Mouse (Mus musculus): ENCODE measurements around the gene Gm8206. TPM values are rescaled to one million over a fixed set of nuclear protein-coding genes. Genes with fewer than 3 reads are reported as not detected.
A peak's percentile ranks its signal among the peaks of the same experiment; 100 is the strongest.
"Not testable (repeated sequence)": the region's sequence is repeated elsewhere in the genome, so short reads cannot be mapped to it uniquely, and the experiment has no call there.

The Gm8206 gene
- polyA plus RNA-seq (2012; rRNA removed), result 0.35 and 0.44 TPM in 2 replicates

DNA sequence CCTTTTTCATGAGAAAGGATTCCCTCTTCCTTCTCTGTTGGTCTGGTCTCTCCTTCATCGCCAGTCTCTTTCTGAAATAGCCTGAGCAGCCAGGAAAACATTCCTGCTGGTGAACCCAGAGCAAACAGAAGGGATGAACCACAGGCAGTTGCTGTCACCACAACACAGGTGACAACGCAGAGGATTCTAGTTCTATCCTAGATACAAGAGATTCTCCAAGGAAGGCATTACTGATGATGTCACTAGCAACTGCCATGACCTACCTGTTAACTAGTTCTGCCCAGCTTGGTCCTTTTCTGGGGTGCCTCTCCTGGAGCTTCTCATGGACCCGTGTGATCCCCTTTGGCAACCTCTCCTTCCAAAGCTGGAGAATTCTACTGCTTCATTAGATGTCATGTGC, at the start of gene Gm8206:
Gm8206 (minus strand) TSS at position 101 of the 400 bp plus-strand sequence.
- H3K27ac ChIP-seq (ENCODE audit: insufficient read depth, low read length); H3K4me3 ChIP-seq (ENCODE audit: insufficient read depth, low read length); H3K4me1 ChIP-seq (ENCODE audit: control insufficient read depth, insufficient read depth, low read length): not testable (repeated sequence)

- not testable (repeated sequence) for H3K27ac ChIP-seq (ENCODE audit: insufficient read depth, low read length); H3K4me3 ChIP-seq (ENCODE audit: insufficient read depth, low read length); H3K4me1 ChIP-seq (ENCODE audit: control insufficient read depth, insufficient read depth, low read length)
These were observed 32.0 kb upstream of the Gm8206 start, which contains the start of gene Gm3476 for GRCm38 (mm10) chr14:6125707-6126106. TSS of gene Gm3476 (minus strand) at chr14:6125807.

- H3K27ac ChIP-seq (ENCODE audit: insufficient read depth, low read length); H3K4me1 ChIP-seq (ENCODE audit: control insufficient read depth, insufficient read depth, low read length): not testable (repeated sequence)
- H3K4me3 ChIP-seq (ENCODE audit: insufficient read depth, low read length), result peak within 1 kb of the TSS; percentile 29
These were observed 14.7 kb upstream of the Gm8206 start, which contains the start of gene Gm3468 for GRCm38 (mm10) chr14:6108272-6108925. TSS of gene Gm3468 (minus strand) at chr14:6108665.

GRCm38 (mm10) chr14:6107500-6107899, 13.8 kb upstream of the Gm8206 start:
- not testable (repeated sequence) for H3K27ac ChIP-seq (ENCODE audit: insufficient read depth, low read length); H3K4me1 ChIP-seq (ENCODE audit: control insufficient read depth, insufficient read depth, low read length); H3K4me3 ChIP-seq (ENCODE audit: insufficient read depth, low read length)

DNA sequence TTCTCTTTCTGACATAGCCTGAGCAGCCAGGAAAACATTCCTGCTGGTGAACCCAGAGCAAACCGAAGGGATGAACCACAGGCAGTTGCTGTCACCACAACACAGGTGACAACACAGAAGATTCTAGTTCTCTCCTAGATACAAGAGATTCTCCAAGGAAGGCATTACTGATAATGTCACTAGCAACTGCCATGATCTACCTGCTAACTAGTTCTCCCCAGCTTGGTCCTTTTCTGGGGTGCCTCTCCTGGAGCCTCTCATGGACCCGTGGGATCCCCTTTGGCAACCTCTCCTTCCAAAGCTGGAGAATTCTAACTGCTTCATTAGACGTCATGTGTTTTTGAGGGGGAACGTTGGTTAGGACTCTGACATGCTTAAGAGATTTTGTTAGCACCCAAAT, 35.6 kb downstream of the Gm8206 start, which contains the start of gene Gm6337:
Gm6337 (minus strand) TSS at position 101 of the 400 bp plus-strand sequence.
- H3K4me1 ChIP-seq (ENCODE audit: control insufficient read depth, insufficient read depth, low read length); H3K4me3 ChIP-seq (ENCODE audit: insufficient read depth, low read length); H3K27ac ChIP-seq (ENCODE audit: insufficient read depth, low read length): not testable (repeated sequence)

- not testable (repeated sequence) for H3K27ac ChIP-seq (ENCODE audit: insufficient read depth, low read length); H3K4me3 ChIP-seq (ENCODE audit: insufficient read depth, low read length)
These were observed 106.6 kb downstream of the Gm8206 start for GRCm38 (mm10) chr14:5987136-5987535.

DNA sequence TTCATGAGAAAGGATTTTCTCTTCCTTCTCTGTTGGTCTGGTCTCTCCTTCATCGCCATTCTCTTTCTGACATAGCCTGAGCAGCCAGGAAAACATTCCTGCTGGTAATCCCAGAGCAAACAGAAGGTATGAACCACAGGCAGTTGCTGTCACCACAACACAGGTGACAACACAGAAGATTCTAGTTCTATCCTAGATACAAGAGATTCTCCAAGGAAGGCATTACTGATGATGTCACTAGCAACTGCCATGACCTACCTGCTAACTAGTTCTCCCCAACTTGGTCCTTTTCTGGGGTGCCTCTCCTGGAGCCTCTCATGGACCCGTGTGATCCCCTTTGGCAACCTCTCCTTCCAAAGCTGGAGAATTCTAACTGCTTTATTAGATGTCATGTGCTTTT, 114.7 kb downstream of the Gm8206 start, which contains the start of gene Gm3453:
Gm3453 (minus strand) TSS at position 101 of the 400 bp plus-strand sequence.
- H3K27ac ChIP-seq (ENCODE audit: insufficient read depth, low read length); H3K4me3 ChIP-seq (ENCODE audit: insufficient read depth, low read length); H3K4me1 ChIP-seq (ENCODE audit: control insufficient read depth, insufficient read depth, low read length): not testable (repeated sequence)

More at GRCm38 (mm10) chr14:5987136-5987535, 106.6 kb downstream of the Gm8206 start:
- H3K4me1 ChIP-seq (ENCODE audit: control insufficient read depth, insufficient read depth, low read length), result not testable (repeated sequence)

Other genes with a start within 250 kb of the Gm8206 start
- gene Gm8237, start 213.6 kb downstream of the Gm8206 start, polyA plus RNA-seq (2012; rRNA removed), result 0.15 and 0.31 TPM in 2 replicates
- gene Gm3248, start 132.2 kb downstream of the Gm8206 start, polyA plus RNA-seq (2012; rRNA removed), result 1.3 and 1.5 TPM in 2 replicates
- gene Gm3453, start 114.8 kb downstream of the Gm8206 start, polyA plus RNA-seq (2012; rRNA removed), result not detected in 2 replicates
- not detected in 2 replicates for gene Gm6337, start 35.7 kb downstream of the Gm8206 start, polyA plus RNA-seq (2012; rRNA removed)
- gene Gm3468, start 14.7 kb upstream of the Gm8206 start, polyA plus RNA-seq (2012; rRNA removed), result 1.6 and 2.1 TPM in 2 replicates
- gene Gm3476, start 31.9 kb upstream of the Gm8206 start, polyA plus RNA-seq (2012; rRNA removed), result not detected in 2 replicates
- not detected in 2 replicates for gene Gm21560, start 125.3 kb upstream of the Gm8206 start, polyA plus RNA-seq (2012; rRNA removed)
- gene Gm3411, start 193.3 kb upstream of the Gm8206 start, polyA plus RNA-seq (2012; rRNA removed), result 0.19 and 0.45 TPM in 2 replicates
- 0.23 TPM in 1 of 2 replicates, not detected in the other for gene Gm21103, start 210.9 kb upstream of the Gm8206 start, polyA plus RNA-seq (2012; rRNA removed)
- gene Gm3618, start 249.7 kb upstream of the Gm8206 start, polyA plus RNA-seq (2012; rRNA removed), result not detected in 2 replicates

All from cortical plate, adult 2 months (tissue).